Mouse (Mus musculus) heart, embryonic 12.5 days (tissue): ENCODE measurements at regions not wholly inside any gene's neighbourhood (a gene's known extent, or its start where the extent isn't known, plus 50 kb on each side); places are given as distances from the start of the nearest gene placed in this dataset.

ENCODE experiments used
- ATAC-seq: fragments of 200-750 bp; cut with Nextera tagmentation; 2 replicates; pipeline ENCODE4 v1.8.0; 2017; ENCODE audit warnings: moderate TSS enrichment, moderate library complexity; ENCODE audit not compliant: insufficient number of reproducible peaks, low FRiP score
- H3K27ac ChIP-seq: fragments of 300-500 bp; sonication (generic); 2 replicates; pipeline ENCODE4 v1.5.1; 2016; ENCODE audit warnings: mild to moderate bottlenecking, moderate library complexity; ENCODE audit not compliant: poor library complexity, severe bottlenecking
- H3K27me3 ChIP-seq: fragments of 300-500 bp; sonication (generic); replicated peaks from 2 replicates; pipeline ENCODE4 v1.6.1; 2016; ENCODE audit warnings: mild to moderate bottlenecking, moderate library complexity
- H3K36me3 ChIP-seq: fragments of 300-500 bp; sonication (generic); 2 replicates; pipeline ENCODE4 v1.6.1; 2016; ENCODE audit warnings: mild to moderate bottlenecking, moderate library complexity
- H3K4me1 ChIP-seq: fragments of 300-500 bp; sonication (generic); replicated peaks from 2 replicates; pipeline ENCODE4 v1.6.1; 2016; ENCODE audit warnings: mild to moderate bottlenecking
- H3K4me2 ChIP-seq: fragments of 300-500 bp; sonication (generic); 2 replicates; pipeline ENCODE4 v1.6.1; 2016; ENCODE audit warnings: mild to moderate bottlenecking, moderate library complexity
- H3K4me3 ChIP-seq: fragments of 300-500 bp; sonication (generic); 2 replicates; pipeline ENCODE4 v1.5.1; 2016; ENCODE audit warnings: mild to moderate bottlenecking
- H3K9ac ChIP-seq: fragments of 300-500 bp; sonication (generic); 2 replicates; pipeline ENCODE4 v1.6.1; 2016; ENCODE audit warnings: mild to moderate bottlenecking, moderate library complexity
- H3K9me3 ChIP-seq: fragments of 300-500 bp; sonication (generic); replicated peaks from 2 replicates; pipeline ENCODE4 v1.6.1; 2016; ENCODE audit warnings: mild to moderate bottlenecking, moderate library complexity
- WGBS: fragments of 180-500 bp; shearing (Covaris S2); methylation state at CpG from one replicate; pipeline ENCODE4 v1.1.7; 2016; 5-methylcytosine and 5-hydroxymethylcytosine counted together

- H3K36me3 ChIP-seq = no peaks in the 10 kb centered on the region
Measured at GRCm38 (mm10) chr4:83956252-83956904, 431.0 kb downstream of the Ccdc171 start.

GRCm38 (mm10) chr4:83957217-83957692 is 431.9 kb downstream of the Ccdc171 start:
- no peaks in the 10 kb centered on the region for H3K4me1 ChIP-seq
- H3K27ac ChIP-seq = no peak overlapping the region
- 0 out of 2 replicates have a peak, but pooled peaks cover 2% of the 10 kb centered on the region for H3K9me3 ChIP-seq
- H3K4me2 ChIP-seq = no peak overlapping the region
- no peak for ATAC-seq
- H3K4me3 ChIP-seq = no peak overlapping the region
- 60% methylated on average over 5 of the region's 5 CpGs for WGBS
- no peaks in the 10 kb centered on the region for H3K36me3 ChIP-seq
- no peaks in the 10 kb centered on the region for H3K27me3 ChIP-seq
- no peak overlapping the region for H3K9ac ChIP-seq

More at GRCm38 (mm10) chr4:83956252-83956904, 431.0 kb downstream of the Ccdc171 start:
- H3K27ac ChIP-seq = no peak overlapping the region
- no peak for ATAC-seq
- H3K9ac ChIP-seq = no peak overlapping the region
- 0 out of 2 replicates have a peak, but pooled peaks cover 2% of the 10 kb centered on the region for H3K9me3 ChIP-seq
- no peak overlapping the region for H3K4me3 ChIP-seq
- WGBS = 86% methylated on average over 12 of the region's 12 CpGs
- H3K4me2 ChIP-seq = no peak overlapping the region
- no peaks in the 10 kb centered on the region for H3K4me1 ChIP-seq
- H3K27me3 ChIP-seq = no peaks in the 10 kb centered on the region

DNA sequence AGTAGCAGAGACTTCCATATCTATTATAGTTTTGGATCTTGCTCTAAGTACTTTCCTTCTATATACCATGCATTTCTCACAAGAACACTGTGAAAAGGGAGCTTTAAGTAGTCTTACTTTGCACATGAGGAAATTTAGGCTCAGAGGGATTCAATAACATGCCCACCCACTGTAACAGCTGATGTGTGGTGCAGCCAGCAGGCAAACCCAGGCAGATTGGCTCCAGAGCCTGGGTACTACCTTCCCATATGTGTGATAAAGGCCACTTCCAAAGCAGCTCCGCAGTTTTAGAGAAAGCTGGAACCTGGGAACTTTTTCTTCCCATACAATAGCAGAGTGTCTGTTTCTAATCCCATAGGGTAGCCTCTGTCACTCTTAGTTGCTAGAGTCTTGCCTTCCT is 441.6 kb downstream of the Ccdc171 start:
- H3K9ac ChIP-seq = no peak overlapping the region
- no peak for ATAC-seq
- 77% methylated on average over 1 of the region's 1 CpGs for WGBS
- 0 out of 2 replicates have a peak, but pooled peaks cover 2% of the 10 kb centered on the region for H3K27me3 ChIP-seq
- no peaks in the 10 kb centered on the region for H3K36me3 ChIP-seq
- H3K4me2 ChIP-seq = no peak overlapping the region
- H3K4me3 ChIP-seq = no peak overlapping the region
- H3K4me1 ChIP-seq = no peaks in the 10 kb centered on the region
- no peaks in the 10 kb centered on the region for H3K9me3 ChIP-seq
- H3K27ac ChIP-seq = no peak overlapping the region

DNA sequence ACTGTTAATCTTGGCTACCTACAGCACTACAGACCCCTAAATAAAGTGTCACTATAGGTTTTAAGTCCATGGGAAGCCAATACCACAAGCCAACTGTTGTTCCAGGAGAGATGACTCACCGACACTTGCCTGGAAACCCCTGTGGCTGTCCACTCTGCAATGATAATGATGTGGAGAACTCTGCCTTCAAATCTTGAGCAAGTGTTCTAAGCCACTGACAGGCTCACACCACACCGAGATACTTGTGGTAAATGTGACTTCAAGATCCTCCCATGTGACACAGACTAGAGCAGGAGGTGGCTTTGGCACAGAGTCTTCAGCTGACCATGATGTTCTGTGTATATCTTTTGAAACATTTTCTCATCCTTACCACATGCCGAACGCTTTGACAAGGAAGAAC is 447.8 kb downstream of the Ccdc171 start:
- Histone ChIP-seq H3K36me3 (no peaks in the 10 kb centered on the region), H3K27ac (no peak overlapping the region), H3K4me3 (no peak overlapping the region), H3K9ac (no peak overlapping the region), H3K9me3 (no peaks in the 10 kb centered on the region), H3K4me1 (peaks cover 11% of the 10 kb centered on the region), H3K27me3 (peaks cover 16% of the 10 kb centered on the region), H3K4me2 (no peak overlapping the region)
- WGBS = 78% methylated on average over 4 of the region's 4 CpGs
- ATAC-seq = no peak

GRCm38 (mm10) chr4:83974214-83975012 is 449.1 kb downstream of the Ccdc171 start:
- peaks cover 11% of the 10 kb centered on the region for H3K4me1 ChIP-seq
- H3K36me3 ChIP-seq = no peaks in the 10 kb centered on the region
- 68% methylated on average over 7 of the region's 7 CpGs for WGBS
- ATAC-seq = no peak
- no peak overlapping the region for H3K4me3 ChIP-seq
- peaks cover 16% of the 10 kb centered on the region for H3K27me3 ChIP-seq
- H3K9me3 ChIP-seq = no peaks in the 10 kb centered on the region
- no peak overlapping the region for H3K4me2 ChIP-seq
- H3K27ac ChIP-seq = no peak overlapping the region
- no peak overlapping the region for H3K9ac ChIP-seq

GRCm38 (mm10) chr4:83975569-83975968 is 450.2 kb downstream of the Ccdc171 start:
- Histone ChIP-seq H3K4me1 (peaks cover 11% of the 10 kb centered on the region), H3K4me2 (no peak overlapping the region), H3K36me3 (no peaks in the 10 kb centered on the region), H3K27me3 (peaks cover 16% of the 10 kb centered on the region), H3K27ac (no peak overlapping the region), H3K9ac (no peak overlapping the region), H3K4me3 (no peak overlapping the region), H3K9me3 (no peaks in the 10 kb centered on the region)
- ATAC-seq = no peak
- 51% methylated on average over 5 of the region's 5 CpGs for WGBS

- H3K4me2 ChIP-seq = peak overlapping the region; percentile 18; the same call in 1 of the 2 replicates
Measured at GRCm38 (mm10) chr4:83976067-83976466, 450.7 kb downstream of the Ccdc171 start.

GRCm38 (mm10) chr4:83979088-83979487 is 453.7 kb downstream of the Ccdc171 start:
- H3K9ac ChIP-seq = no peak overlapping the region
- ATAC-seq = no peak
- WGBS = 52% methylated on average over 4 of the region's 4 CpGs
- H3K27ac ChIP-seq = no peak overlapping the region
- no peaks in the 10 kb centered on the region for H3K36me3 ChIP-seq
- no peak overlapping the region for H3K4me2 ChIP-seq
- H3K9me3 ChIP-seq = no peaks in the 10 kb centered on the region
- H3K4me1 ChIP-seq = peaks cover 11% of the 10 kb centered on the region
- peaks cover 14% of the 10 kb centered on the region for H3K27me3 ChIP-seq
- no peak overlapping the region for H3K4me3 ChIP-seq

More at GRCm38 (mm10) chr4:83976067-83976466, 450.7 kb downstream of the Ccdc171 start:
- Histone ChIP-seq H3K27ac (no peak overlapping the region), H3K27me3 (peaks cover 14% of the 10 kb centered on the region), H3K9me3 (no peaks in the 10 kb centered on the region), H3K9ac (no peak overlapping the region), H3K36me3 (no peaks in the 10 kb centered on the region), H3K4me1 (peaks cover 11% of the 10 kb centered on the region), H3K4me3 (no peak overlapping the region)
- no peak for ATAC-seq
- WGBS = 54% methylated on average over 12 of the region's 12 CpGs

DNA sequence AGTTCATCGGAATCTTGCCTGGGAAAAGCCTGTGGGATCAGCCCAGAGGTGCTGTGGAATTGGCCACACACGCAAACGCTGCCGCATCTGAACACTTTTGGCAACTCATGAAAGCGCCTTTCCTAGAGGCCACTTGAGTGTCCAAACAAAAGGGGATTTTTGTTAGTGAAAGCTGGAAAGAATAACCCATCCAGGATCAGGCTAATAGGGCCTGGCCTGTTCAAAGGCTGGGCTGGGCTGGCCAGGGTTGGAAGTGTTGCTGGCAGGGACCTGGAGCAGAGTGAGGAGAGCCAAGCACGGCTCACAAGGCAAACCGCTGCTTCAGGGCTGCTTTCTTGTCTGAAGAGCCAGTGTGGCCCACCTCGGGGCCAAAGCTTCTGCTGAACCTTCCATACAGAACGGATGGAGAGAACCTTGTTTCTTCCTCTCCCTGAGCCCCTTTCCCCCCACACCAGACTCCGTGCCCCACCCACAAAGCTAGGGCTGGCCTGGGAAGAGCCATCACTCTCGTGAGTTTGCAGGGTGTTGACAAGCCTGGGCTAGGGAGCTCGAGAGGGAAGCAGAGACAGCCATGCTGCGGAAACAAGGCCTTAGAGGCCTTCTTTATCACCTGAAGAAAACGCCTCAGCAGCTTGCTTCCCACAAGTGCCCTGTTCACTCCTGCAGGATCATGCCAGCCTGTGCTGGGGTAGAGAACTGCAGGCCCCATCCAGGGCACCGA is 459.5 kb downstream of the Ccdc171 start:
- H3K4me3 ChIP-seq = no peak overlapping the region
- WGBS = 65% methylated on average over 15 of the region's 15 CpGs
- H3K9ac ChIP-seq = no peak overlapping the region
- no peaks in the 10 kb centered on the region for H3K36me3 ChIP-seq
- H3K27ac ChIP-seq = no peak overlapping the region
- ATAC-seq = no peak
- peaks cover 10% of the 10 kb centered on the region; the same call in 1 of the 2 replicates for H3K4me1 ChIP-seq
- H3K9me3 ChIP-seq = 0 out of 2 replicates have a peak, but pooled peaks cover 5% of the 10 kb centered on the region
- H3K4me2 ChIP-seq = no peak overlapping the region
- H3K27me3 ChIP-seq = no peaks in the 10 kb centered on the region

DNA sequence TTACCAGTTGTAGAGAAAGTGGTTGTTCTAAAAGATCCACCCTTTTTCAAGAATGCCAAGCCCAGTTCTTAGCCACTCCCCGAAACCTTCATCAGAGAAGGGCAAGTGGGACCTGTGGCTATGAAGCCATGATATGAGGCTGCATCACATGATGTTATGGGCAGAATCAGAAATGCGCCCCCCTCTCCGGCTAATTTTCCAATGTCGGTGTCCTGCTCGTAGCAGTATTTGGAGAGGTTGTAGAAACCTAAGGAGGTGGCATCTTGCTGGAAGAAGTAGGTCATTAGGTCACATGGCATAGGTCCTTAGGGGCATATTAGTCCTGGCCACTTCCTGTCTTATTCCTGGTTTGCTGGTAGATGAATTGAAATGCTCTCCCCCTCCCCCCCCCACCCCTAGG is 460.1 kb downstream of the Ccdc171 start:
- Histone ChIP-seq H3K9me3 (0 out of 2 replicates have a peak, but pooled peaks cover 5% of the 10 kb centered on the region), H3K27me3 (no peaks in the 10 kb centered on the region), H3K4me2 (no peak overlapping the region), H3K36me3 (no peaks in the 10 kb centered on the region), H3K4me1 (peaks cover 16% of the 10 kb centered on the region; the same call in 1 of the 2 replicates), H3K4me3 (no peak overlapping the region), H3K27ac (no peak overlapping the region), H3K9ac (no peak overlapping the region)
- ATAC-seq = no peak
- WGBS = 91% methylated on average over 5 of the region's 5 CpGs
